Mouse (Mus musculus) neural tube, embryonic 14.5 days (tissue): ENCODE data around the gene Adgrb3. TPM values are rescaled to one million over a fixed set of nuclear protein-coding genes. Genes with fewer than 3 reads are reported as not detected.

Experiments
- ATAC-seq: fragments of 200-750 bp; cut with Nextera tagmentation; 2 replicates; pipeline ENCODE4 v1.8.0; 2017; ENCODE audit warnings: low read depth, mild to moderate bottlenecking, moderate TSS enrichment, moderate library complexity
- H3K27ac ChIP-seq: fragments of 300-500 bp; sonication (generic); 2 replicates; pipeline ENCODE4 v1.5.1; 2014; ENCODE audit warnings: low read depth, mild to moderate bottlenecking, control low read depth, low read length, moderate library complexity, mixed read lengths
- H3K27me3 ChIP-seq: fragments of 300-500 bp; sonication (generic); 2 replicates; pipeline ENCODE4 v1.6.1; 2014; ENCODE audit warnings: low read length; ENCODE audit not compliant: control insufficient read depth, insufficient read depth
- H3K36me3 ChIP-seq: fragments of 300-500 bp; sonication (generic); 2 replicates; pipeline ENCODE4 v1.6.1; 2014; ENCODE audit warnings: low read length, mixed read lengths; ENCODE audit not compliant: control insufficient read depth, insufficient read depth
- H3K4me1 ChIP-seq: fragments of 300-500 bp; sonication (generic); 2 replicates; pipeline ENCODE4 v1.6.1; 2014; ENCODE audit warnings: low read length; ENCODE audit not compliant: control insufficient read depth, insufficient read depth
- H3K4me2 ChIP-seq: fragments of 300-500 bp; sonication (generic); 2 replicates; pipeline ENCODE4 v1.6.1; 2014; ENCODE audit warnings: mild to moderate bottlenecking, low read depth, low read length, control low read depth
- H3K4me3 ChIP-seq: fragments of 300-500 bp; sonication (generic); 2 replicates; pipeline ENCODE4 v1.5.1; 2014; ENCODE audit warnings: low read depth, low read length, control low read depth, mixed read lengths
- H3K9ac ChIP-seq: fragments of 300-500 bp; sonication (generic); replicated peaks from 2 replicates; pipeline ENCODE4 v1.6.1; 2014; ENCODE audit warnings: low read depth, mild to moderate bottlenecking, control low read depth, low read length, mixed read lengths
- H3K9me3 ChIP-seq: fragments of 300-500 bp; sonication (generic); 2 replicates; pipeline ENCODE4 v1.6.1; 2016; ENCODE audit warnings: low read length; ENCODE audit not compliant: control insufficient read depth
- WGBS: fragments of 180-500 bp; shearing (Covaris S2); extraction: QIAGEN DNeasy Blood & Tissue Kit; methylation state at CpG from one replicate; pipeline ENCODE4 v1.1.7; 2014; 5-methylcytosine and 5-hydroxymethylcytosine counted together
- polyA plus RNA-seq: library from polyadenylated mRNA; unstranded; fragments of >200 nt; fragmentation: Nextera tagmentation; extraction: Ambion mirVana; gene quantifications from 2 replicates; pipeline ENCODE4 v1.2.1, GENCODE M21; 2014

Adgrb3 gene
- polyA plus RNA-seq, 1 experiment from 2014 or later = 71.2 TPM

- no peak for ATAC-seq
These were observed 60.5 kb downstream of the Adgrb3 start for GRCm38 (mm10) chr1:25768958-25769357.

GRCm38 (mm10) chr1:25755265-25755664 is 74.2 kb downstream of the Adgrb3 start:
- no peak for ATAC-seq
- Histone ChIP-seq H3K4me3 (no peak overlapping the region), H3K4me1 (no peaks in the 10 kb centered on the region), H3K27ac (no peak overlapping the region), H3K4me2 (no peak overlapping the region), H3K27me3 (no peaks in the 10 kb centered on the region), H3K9me3 (no peaks in the 10 kb centered on the region), H3K9ac (no peak overlapping the region), H3K36me3 (no peaks in the 10 kb centered on the region)

More at GRCm38 (mm10) chr1:25768958-25769357, 60.5 kb downstream of the Adgrb3 start:
- Histone ChIP-seq H3K4me1 (no peaks in the 10 kb centered on the region), H3K9ac (no peak overlapping the region), H3K9me3 (no peaks in the 10 kb centered on the region), H3K36me3 (no peaks in the 10 kb centered on the region), H3K4me3 (no peak overlapping the region), H3K27me3 (no peaks in the 10 kb centered on the region), H3K4me2 (no peak overlapping the region), H3K27ac (no peak overlapping the region)
- whole genome bisulfite sequencing = 91% methylated on average over 2 of the region's 2 CpGs

GRCm38 (mm10) chr1:25754528-25754927 is 75.0 kb downstream of the Adgrb3 start:
- WGBS = 55% methylated on average over 4 of the region's 4 CpGs
- H3K27ac ChIP-seq = no peak overlapping the region

GRCm38 (mm10) chr1:25745575-25745974 is 83.9 kb downstream of the Adgrb3 start:
- WGBS = 83% methylated on average over 4 of the region's 4 CpGs
- no peaks in the 10 kb centered on the region for H3K36me3 ChIP-seq
- no peak overlapping the region for H3K9ac ChIP-seq
- H3K4me1 ChIP-seq = no peaks in the 10 kb centered on the region
- no peak overlapping the region for H3K4me3 ChIP-seq
- no peak for ATAC-seq
- H3K27ac ChIP-seq = no peak overlapping the region
- no peaks in the 10 kb centered on the region for H3K9me3 ChIP-seq
- no peak overlapping the region for H3K4me2 ChIP-seq
- H3K27me3 ChIP-seq = no peaks in the 10 kb centered on the region

More at GRCm38 (mm10) chr1:25754528-25754927, 75.0 kb downstream of the Adgrb3 start:
- Histone ChIP-seq H3K4me1 (no peaks in the 10 kb centered on the region), H3K4me2 (no peak overlapping the region), H3K4me3 (no peak overlapping the region), H3K9me3 (no peaks in the 10 kb centered on the region), H3K27me3 (no peaks in the 10 kb centered on the region), H3K36me3 (no peaks in the 10 kb centered on the region), H3K9ac (no peak overlapping the region)
- ATAC-seq = no peak

GRCm38 (mm10) chr1:25744736-25745135 is 84.8 kb downstream of the Adgrb3 start:
- H3K9ac ChIP-seq = no peak overlapping the region
- no peaks in the 10 kb centered on the region for H3K36me3 ChIP-seq
- peak; percentile 24; the same call in 1 of the 2 replicates for ATAC-seq
- no peaks in the 10 kb centered on the region for H3K4me1 ChIP-seq
- no peak overlapping the region for H3K4me3 ChIP-seq
- H3K27ac ChIP-seq = no peak overlapping the region
- no peaks in the 10 kb centered on the region for H3K27me3 ChIP-seq
- no peaks in the 10 kb centered on the region for H3K9me3 ChIP-seq
- H3K4me2 ChIP-seq = no peak overlapping the region
- 59% methylated on average over 6 of the region's 6 CpGs for WGBS

GRCm38 (mm10) chr1:25729844-25730243 is 99.7 kb downstream of the Adgrb3 start:
- WGBS = 90% methylated on average over 5 of the region's 5 CpGs
- H3K4me1 ChIP-seq = no peaks in the 10 kb centered on the region

GRCm38 (mm10) chr1:25711474-25711873 is 118.0 kb downstream of the Adgrb3 start:
- H3K36me3 ChIP-seq = no peaks in the 10 kb centered on the region
- H3K4me1 ChIP-seq = no peaks in the 10 kb centered on the region
- 52% methylated on average over 1 of the region's 1 CpGs for WGBS
- H3K4me2 ChIP-seq = no peak overlapping the region
- H3K4me3 ChIP-seq = no peak overlapping the region
- no peak overlapping the region for H3K27ac ChIP-seq
- no peak overlapping the region for H3K9ac ChIP-seq
- no peak for ATAC-seq
- H3K27me3 ChIP-seq = no peaks in the 10 kb centered on the region
- no peaks in the 10 kb centered on the region for H3K9me3 ChIP-seq

More at GRCm38 (mm10) chr1:25729844-25730243, 99.7 kb downstream of the Adgrb3 start:
- no peak overlapping the region for H3K4me2 ChIP-seq
- H3K27me3 ChIP-seq = no peaks in the 10 kb centered on the region
- no peak overlapping the region for H3K9ac ChIP-seq
- ATAC-seq = no peak
- H3K27ac ChIP-seq = no peak overlapping the region
- no peaks in the 10 kb centered on the region for H3K36me3 ChIP-seq
- H3K4me3 ChIP-seq = no peak overlapping the region
- no peaks in the 10 kb centered on the region for H3K9me3 ChIP-seq

GRCm38 (mm10) chr1:25706299-25706698 is 123.2 kb downstream of the Adgrb3 start:
- no peaks in the 10 kb centered on the region for H3K9me3 ChIP-seq
- H3K4me3 ChIP-seq = no peak overlapping the region
- H3K36me3 ChIP-seq = no peaks in the 10 kb centered on the region
- ATAC-seq = no peak
- no peak overlapping the region for H3K27ac ChIP-seq
- 87% methylated on average over 2 of the region's 2 CpGs for WGBS
- H3K9ac ChIP-seq = no peak overlapping the region
- H3K4me1 ChIP-seq = no peaks in the 10 kb centered on the region
- H3K4me2 ChIP-seq = no peak overlapping the region
- no peaks in the 10 kb centered on the region for H3K27me3 ChIP-seq

- no peak overlapping the region for H3K27ac ChIP-seq
These were observed 130.7 kb downstream of the Adgrb3 start for GRCm38 (mm10) chr1:25698702-25699250.

More at GRCm38 (mm10) chr1:25698702-25699250, 130.7 kb downstream of the Adgrb3 start:
- H3K9ac ChIP-seq = no peak overlapping the region
- H3K4me1 ChIP-seq = no peaks in the 10 kb centered on the region
- H3K4me2 ChIP-seq = no peak overlapping the region
- no peak overlapping the region for H3K4me3 ChIP-seq
- ATAC-seq = no peak
- no peaks in the 10 kb centered on the region for H3K9me3 ChIP-seq
- no peaks in the 10 kb centered on the region for H3K27me3 ChIP-seq
- 82% methylated on average over 6 of the region's 6 CpGs for WGBS
- no peaks in the 10 kb centered on the region for H3K36me3 ChIP-seq
